Mouse (Mus musculus): ENCODE data around the gene Edem2. TPM values are rescaled to one million over a fixed set of nuclear protein-coding genes. Genes with fewer than 3 reads are reported as not detected.

Edem2 gene
- total RNA-seq, 2 experiments from 2014 or later, result 36.9 to 46.2 TPM

Other genes with a start within 250 kb of the Edem2 start
- 100 to 1,000 TPM in 1 of 2 experiments, 10 to 100 TPM in 1; 83.3 to 368 TPM for gene Acss2, start 211.5 kb downstream of the Edem2 start, total RNA-seq (2021)
- gene Ggt7, start 211.2 kb downstream of the Edem2 start, total RNA-seq (2021), result 1 to 10 TPM; 3.0 to 4.7 TPM
- 10 to 100 TPM; 41.4 to 67.5 TPM for gene Gss, start 136.7 kb downstream of the Edem2 start, total RNA-seq (2021)
- under 1 TPM; 0.17 to 0.45 TPM for gene Myh7b, start 118.3 kb downstream of the Edem2 start, total RNA-seq (2021)
- 100 to 1,000 TPM; 123 to 144 TPM for gene Trpc4ap, start 37.1 kb downstream of the Edem2 start, total RNA-seq (2021)
- gene Gm17581, start 6.4 kb upstream of the Edem2 start, total RNA-seq (2021), result not detected
- 100 to 1,000 TPM in 1 of 2 experiments, 10 to 100 TPM in 1; 44.9 to 104 TPM for gene Procr, start 21.6 kb upstream of the Edem2 start, total RNA-seq (2021)
- gene Mmp24, start 45.9 kb upstream of the Edem2 start, total RNA-seq (2021), result 1 to 10 TPM; 1.2 to 2.3 TPM
- 100 to 1,000 TPM; 171 to 240 TPM for gene BC029722, start 90.0 kb upstream of the Edem2 start, total RNA-seq (2021)
- gene Eif6, start 97.5 kb upstream of the Edem2 start, total RNA-seq (2021), result 100 to 1,000 TPM; 131 to 138 TPM
- not detected for gene Fam83c, start 105.4 kb upstream of the Edem2 start, total RNA-seq (2021)
- gene Uqcc1, start 200.8 kb upstream of the Edem2 start, total RNA-seq (2021), result 100 to 1,000 TPM; 122 to 139 TPM
- not detected for gene Gm15557, start 211.3 kb upstream of the Edem2 start, total RNA-seq (2021)
- gene Gdf5, start 215.9 kb upstream of the Edem2 start, total RNA-seq (2021), result under 1 TPM in 1 of 2 experiments, not detected in 1; 0.38 TPM
- gene Cep250, start 227.0 kb upstream of the Edem2 start, total RNA-seq (2021), result 10 to 100 TPM in 1 of 2 experiments, 1 to 10 TPM in 1; 9.9 to 10.7 TPM

Measured in adrenal gland, adult 18-20 months (tissue).